Mouse (Mus musculus): ENCODE measurements around the gene Maged1.
"Not testable (repeated sequence)": the region's sequence is repeated elsewhere in the genome, so short reads cannot be mapped to it uniquely, and the experiment has no call there.

Gene Maged1

GRCm38 (mm10) chrX:94541918-94542355 lies at the start of gene Maged1:
Gene Maged1 (minus strand): TSS chrX:94542143.
- DNase-seq = peak; percentile 89 to 94

GRCm38 (mm10) chrX:94580251-94580650 lies 38.3 kb upstream of the Maged1 start:
- no peak for DNase-seq

GRCm38 (mm10) chrX:94564694-94565093 lies 22.8 kb upstream of the Maged1 start:
- no peak for DNase-seq

GRCm38 (mm10) chrX:94562392-94562791 lies 20.4 kb upstream of the Maged1 start:
- no peak for DNase-seq

GRCm38 (mm10) chrX:94548227-94548626 lies 6.3 kb upstream of the Maged1 start:
- peak in 1 of 2 experiments; percentile 12 for DNase-seq

GRCm38 (mm10) chrX:94545941-94546340 lies 4.0 kb upstream of the Maged1 start:
- DNase-seq = no peak

- DNase-seq = peak in 1 of 2 experiments; percentile 40
Observed at GRCm38 (mm10) chrX:94544923-94545322, 3.0 kb upstream of the Maged1 start.

GRCm38 (mm10) chrX:94542536-94542935 lies 593 bp upstream of the Maged1 start:
- peak; percentile 22 to 44 for DNase-seq

GRCm38 (mm10) chrX:94541206-94541605 lies 737 bp downstream of the Maged1 start:
- peak; percentile 43 to 57 for DNase-seq

GRCm38 (mm10) chrX:94540341-94541201 lies 1.4 kb downstream of the Maged1 start:
- DNase-seq = peak; percentile 59 to 75

- DNase-seq = no peak
Observed at GRCm38 (mm10) chrX:94534346-94534745, 7.6 kb downstream of the Maged1 start.

- DNase-seq = no peak
Observed at GRCm38 (mm10) chrX:94530301-94530700, 11.6 kb downstream of the Maged1 start.

- no peak for DNase-seq
Observed at GRCm38 (mm10) chrX:94522166-94522565, 19.8 kb downstream of the Maged1 start.

- no peak for DNase-seq
Observed at GRCm38 (mm10) chrX:94508442-94508819, 33.5 kb downstream of the Maged1 start.

- not testable (repeated sequence) for DNase-seq
Observed at GRCm38 (mm10) chrX:94507698-94508441, 34.1 kb downstream of the Maged1 start.

GRCm38 (mm10) chrX:94486001-94486792 lies 55.7 kb downstream of the Maged1 start:
- DNase-seq = no peak
